Mouse (Mus musculus) left cerebral cortex, adult 9 months (tissue): ENCODE results near the gene P3h3.

ENCODE experiments used
- DNase-seq, 2 experiments: peaks; one replicate each; pipeline ENCODE4 v3.0.0; 2022; ENCODE audit warnings: low spot score in 2 of 2

Gene P3h3

GRCm38 (mm10) chr6:124865766-124866362 is 8.3 kb upstream of the P3h3 start:
- no peak for DNase-seq

DNA sequence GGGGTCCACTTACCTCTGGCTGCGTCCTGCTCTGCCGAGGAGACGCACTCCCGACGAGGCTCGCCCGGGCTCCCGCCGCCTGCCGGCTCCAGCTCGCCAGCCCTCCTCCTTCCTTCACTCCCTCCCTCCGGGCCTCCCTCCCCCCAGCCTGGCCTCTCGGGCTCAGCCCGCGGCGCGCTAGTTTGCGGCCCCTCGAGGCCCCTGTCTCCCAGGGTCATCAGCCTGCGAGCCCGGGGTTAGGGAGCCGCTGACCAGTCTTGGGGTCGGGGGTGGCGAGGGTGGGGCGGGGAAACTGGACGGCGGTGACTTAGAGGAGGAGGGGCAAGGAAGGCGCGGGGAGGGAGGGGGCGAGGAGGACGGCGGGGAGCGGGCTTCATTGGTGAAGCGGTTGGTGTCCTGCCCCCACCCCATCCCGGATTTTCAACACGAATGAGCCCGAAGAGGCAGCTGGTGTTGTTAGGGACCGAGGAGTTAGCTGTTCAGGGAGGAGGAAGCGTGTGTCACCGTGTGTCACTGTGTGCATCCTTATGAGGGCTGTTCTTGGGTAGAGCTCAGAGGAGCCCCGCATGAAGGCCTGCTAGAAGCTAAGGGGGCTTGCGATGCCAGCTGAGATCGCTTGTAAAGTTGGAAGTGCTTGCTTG is 6.2 kb upstream of the P3h3 start, which contains the start of gene Gpr162:
Gene Gpr162, minus strand, starts transcription at position 326 of the 641 bp plus-strand sequence.
- peak; percentile 54 to 77 for DNase-seq

DNA sequence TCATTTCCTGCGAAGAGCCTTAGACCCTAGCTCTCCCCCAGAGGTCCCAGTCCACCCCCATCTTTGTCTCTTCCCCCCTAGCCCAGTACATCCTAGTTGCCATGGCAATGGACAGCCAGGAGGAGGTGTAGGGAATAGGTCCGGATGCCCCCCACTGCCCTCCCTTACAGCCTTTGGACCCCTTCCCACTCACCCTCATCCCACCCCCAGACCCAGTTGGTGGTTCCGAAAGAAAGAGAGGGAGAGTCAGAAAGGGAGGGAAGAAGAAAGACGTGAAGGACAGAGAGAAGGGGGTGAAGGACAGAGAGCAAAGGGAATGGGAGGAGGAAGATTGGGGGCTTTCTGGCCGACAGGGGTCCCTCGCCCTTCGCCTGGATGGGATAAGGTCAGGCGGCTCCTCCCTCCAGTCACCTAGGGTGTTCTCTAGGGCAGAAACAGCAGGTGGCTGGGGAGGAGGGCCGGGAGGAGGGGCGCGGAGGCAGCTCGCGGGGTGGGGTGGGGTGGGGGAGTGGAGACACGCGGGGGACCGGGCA is 5.6 kb upstream of the P3h3 start:
- no peak for DNase-seq

DNA sequence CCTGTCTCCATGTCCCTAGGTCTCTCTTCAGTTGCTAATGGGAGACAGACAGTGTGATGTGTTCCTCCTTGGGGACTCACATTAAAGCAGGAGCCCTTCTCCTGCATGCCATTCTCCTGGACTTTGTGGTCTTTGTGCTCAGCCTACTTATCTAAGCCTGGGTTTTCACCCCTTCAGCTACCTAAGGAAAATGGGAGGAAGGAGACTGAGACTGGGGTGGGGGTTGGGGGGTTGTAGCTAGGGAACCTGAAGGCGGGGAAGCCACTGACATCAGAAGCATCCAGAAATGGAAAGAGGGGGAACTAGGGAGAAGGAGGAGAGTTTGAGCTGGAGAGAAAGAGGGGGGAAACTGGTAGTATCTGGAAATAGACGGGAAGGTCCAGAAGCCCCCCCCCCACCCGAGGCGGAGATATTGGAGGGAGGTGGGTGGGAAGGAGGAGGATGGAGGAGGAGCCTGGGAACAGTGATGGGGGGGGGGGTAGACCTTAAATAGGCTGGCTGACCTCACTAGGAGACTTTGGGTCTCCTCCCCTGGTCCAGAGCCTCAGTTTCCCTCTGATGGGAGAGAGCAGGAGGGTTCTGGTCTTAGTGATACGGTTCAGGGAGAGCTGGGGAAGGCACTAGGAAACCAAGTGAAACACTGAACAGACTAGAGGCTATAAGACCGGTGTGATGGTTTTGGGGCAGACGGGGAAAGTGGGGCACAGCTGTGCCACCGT is 5.0 kb upstream of the P3h3 start:
- no peak for DNase-seq

DNA sequence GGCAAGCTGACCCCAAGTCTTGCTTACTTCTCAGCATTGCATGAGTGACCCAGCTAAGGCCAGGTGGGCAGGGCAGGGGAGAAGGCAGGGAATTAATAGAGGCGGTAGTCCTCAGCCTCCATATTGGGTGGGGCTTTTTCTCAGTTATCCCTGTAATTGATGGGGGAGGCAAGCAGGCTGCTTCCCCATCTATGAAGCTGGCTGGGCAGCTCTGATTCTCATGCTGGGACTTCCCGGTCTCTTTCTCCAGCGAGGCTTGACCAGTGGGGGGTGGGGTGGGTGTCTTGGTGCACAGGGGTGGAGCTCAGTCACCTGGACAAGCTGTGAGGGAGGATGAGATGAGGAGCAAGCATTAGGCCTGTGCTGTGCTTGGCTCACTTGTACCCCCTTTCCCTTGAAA is 4.2 kb upstream of the P3h3 start:
- DNase-seq: no peak

DNA sequence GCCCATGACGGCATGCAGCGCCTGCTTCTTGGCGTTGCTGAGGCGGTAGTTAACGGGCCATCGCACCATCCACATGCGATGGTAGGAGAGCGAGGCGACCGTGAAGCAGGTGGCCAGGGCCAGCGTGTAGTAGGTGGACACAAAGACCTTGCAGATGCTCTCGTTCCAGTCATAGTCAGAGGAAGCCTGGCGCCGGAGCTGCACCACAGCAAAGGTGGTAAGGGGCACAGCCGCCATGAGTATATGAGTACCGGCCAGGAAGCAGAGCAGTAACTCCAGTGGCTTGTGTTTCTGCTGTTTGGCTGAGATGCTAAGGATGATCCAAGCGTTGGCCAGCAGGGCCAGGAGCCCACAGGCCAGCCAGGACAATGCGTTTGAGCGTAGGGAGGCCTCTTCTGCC is 3.7 kb upstream of the P3h3 start:
- no peak for DNase-seq

DNA sequence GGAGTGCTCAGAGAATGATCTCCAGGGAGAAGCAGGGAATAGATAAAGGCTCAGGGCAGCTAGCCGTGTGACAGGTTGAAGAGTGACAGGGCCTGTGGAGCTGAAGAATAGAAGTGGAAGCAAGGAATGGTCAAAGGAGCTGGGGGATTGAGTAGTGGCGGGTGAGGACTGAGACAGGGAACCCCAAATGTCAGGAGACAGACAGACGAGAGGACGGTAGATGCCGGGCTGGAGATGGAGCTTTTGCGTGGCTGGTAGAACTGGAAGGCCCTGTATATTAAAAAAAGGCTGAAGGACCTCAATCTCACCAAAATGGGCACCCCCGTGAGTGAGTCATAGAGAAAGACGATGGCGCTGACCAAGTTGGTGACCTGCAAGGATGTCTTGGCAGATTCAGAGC is 3.0 kb upstream of the P3h3 start:
- DNase-seq: no peak

DNA sequence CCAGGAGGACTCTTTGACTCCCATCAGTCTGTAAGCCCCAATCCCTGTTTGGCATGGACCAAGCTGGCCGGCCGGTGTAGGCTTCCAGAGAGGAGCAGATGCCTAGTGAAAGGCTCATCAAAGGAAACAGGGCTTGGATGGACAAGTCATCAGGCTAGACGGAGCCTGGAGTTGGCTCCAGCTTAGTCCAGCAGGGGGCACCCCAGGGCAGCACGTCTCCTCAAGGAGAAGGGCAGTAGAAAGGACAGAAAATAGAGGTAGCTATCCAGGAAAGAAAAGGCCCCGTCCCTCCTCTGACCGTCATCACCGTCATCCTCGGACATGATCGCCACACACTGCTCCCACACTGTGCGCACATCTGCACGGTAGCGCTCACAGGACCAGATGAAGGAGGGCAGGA is 2.2 kb upstream of the P3h3 start:
- peak in 1 of 2 experiments; percentile 92 for DNase-seq

- no peak for DNase-seq
These were observed 1.2 kb upstream of the P3h3 start for GRCm38 (mm10) chr6:124858561-124859318.

GRCm38 (mm10) chr6:124857840-124858530 is 433 bp upstream of the P3h3 start:
- no peak for DNase-seq

- DNase-seq: no peak
These were observed 1.2 kb downstream of the P3h3 start for GRCm38 (mm10) chr6:124856321-124856720.

DNA sequence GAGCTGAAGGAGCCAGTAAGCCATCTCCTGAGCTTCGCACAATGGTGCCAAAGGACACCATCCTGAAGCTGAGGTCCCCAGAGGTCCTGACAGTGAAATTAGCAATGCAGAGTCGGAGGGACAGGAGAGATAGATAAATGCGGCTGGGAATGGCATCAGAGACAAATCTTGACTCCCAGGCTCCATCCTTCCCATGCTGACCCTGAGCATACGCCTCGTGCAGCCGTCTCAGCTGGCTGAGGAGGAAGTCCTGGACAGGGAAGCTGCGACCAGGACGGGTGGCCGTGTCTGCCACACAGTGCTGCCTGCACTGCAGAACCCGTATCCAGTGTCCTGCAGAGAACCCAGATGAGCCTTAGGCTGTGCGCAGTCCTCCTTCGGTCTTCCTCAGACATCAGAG is 2.9 kb downstream of the P3h3 start:
- DNase-seq: no peak

GRCm38 (mm10) chr6:124850535-124850934 is 7.0 kb downstream of the P3h3 start:
- no peak for DNase-seq

- peak; percentile 69 to 96 for DNase-seq
These were observed 10.2 kb downstream of the P3h3 start for GRCm38 (mm10) chr6:124847305-124847704.

GRCm38 (mm10) chr6:124840241-124841167 is 17.0 kb downstream of the P3h3 start, which contains the start of gene Gnb3:
TSS of gene Gnb3 (minus strand) at chr6:124840275.
- DNase-seq: no peak

- no peak for DNase-seq
These were observed 17.7 kb downstream of the P3h3 start for GRCm38 (mm10) chr6:124839805-124840204.

DNA sequence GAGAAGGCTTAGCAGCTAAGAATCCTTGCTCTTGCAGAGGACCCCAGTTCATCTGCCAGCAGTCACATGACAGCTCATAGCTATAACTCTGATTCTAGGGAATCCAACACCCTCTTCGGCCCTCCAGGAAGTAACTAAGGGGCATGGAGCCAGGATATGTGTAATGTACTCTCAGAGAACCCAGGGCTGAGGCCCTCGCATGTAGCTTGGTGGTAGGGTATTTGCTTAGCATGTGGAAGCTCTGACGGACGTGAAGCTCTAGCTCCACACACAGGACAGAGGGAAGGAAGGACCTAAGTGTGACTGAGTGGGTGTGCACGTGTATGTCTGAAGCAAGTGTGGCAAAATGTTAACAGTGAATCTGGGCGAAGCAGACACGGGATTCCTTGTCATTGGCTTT is 21.1 kb downstream of the P3h3 start:
- no peak for DNase-seq

GRCm38 (mm10) chr6:124835531-124835930 is 22.0 kb downstream of the P3h3 start:
- DNase-seq: no peak

DNA sequence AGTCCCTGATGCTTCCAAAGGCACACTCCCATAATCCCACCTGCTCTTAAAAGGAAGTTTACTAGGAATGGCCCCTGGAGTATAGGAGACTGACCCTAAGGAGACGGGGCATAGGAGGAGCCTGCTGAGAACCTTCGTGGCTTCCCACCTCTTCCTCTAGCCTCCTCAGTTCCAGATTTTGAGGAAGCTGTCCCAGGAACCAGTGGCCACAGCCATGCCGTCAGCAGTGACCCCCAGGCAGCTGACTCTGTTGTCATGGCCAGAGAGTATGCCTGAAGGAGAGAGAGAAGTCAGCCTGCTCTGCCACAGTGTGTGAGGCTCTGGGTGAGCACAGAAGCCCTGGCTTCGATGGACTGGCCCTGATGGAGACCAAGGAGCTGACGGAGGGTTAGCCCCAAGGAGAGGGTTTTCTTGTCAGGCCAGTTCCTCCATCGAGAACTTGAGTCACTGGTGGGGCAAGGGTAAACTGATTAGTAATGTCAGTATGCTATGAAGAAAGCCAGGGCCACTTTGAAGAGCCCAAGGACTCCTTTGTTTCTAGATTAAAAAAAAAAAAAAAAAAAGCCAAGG is 23.0 kb downstream of the P3h3 start:
- no peak for DNase-seq

DNA sequence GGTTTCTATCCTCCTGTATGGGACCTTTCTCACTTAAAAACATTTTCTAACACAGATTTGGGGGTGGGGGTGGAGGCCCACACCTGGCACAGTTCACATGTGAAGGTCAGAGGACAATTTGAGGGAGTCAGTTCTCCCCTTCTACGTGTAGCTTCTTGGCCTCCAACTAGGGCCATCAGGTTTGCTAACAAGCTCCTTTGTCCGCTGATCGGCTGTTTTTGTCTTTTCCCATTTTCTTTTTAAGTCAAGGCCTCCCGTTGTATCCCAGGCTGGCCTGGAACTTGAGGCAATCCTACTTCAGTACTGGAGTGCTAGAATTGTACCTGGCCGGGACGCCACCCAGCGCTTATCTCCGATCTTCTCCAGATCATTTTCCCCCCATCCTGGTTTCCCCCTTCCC is 25.9 kb downstream of the P3h3 start:
- DNase-seq: no peak
